In the genomic region with DNA sequence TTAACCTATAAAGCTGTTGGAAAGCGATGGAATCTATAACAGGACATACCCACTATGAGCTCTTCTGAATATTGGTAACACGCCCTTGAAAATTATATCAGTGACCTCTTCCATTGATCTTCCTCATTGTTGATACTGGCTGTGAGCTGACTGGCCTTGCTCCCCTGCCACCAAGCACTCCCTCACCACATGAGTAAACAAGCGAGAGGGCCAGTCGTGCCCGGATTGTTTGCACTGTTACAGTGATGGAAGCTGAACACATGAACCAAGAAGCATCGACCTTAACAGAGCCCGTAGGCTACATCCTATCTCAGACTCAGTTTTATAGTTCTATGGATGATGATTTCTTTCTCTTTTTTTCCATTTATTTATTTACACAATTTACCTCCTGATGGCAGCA, we compare ENCODE assay signal across 19 mouse cellular contexts.
"Had no signal": no experiment of that assay in that cellular context is flagged by ENCODE, and none has a peak within 500 bp of the region (broad histone marks: within the 10 kb centered on the region; RNA-seq: fewer than 3 reads in every experiment).

No protein-coding gene starts in this region.

- H3K4me3 ChIP-seq: embryonic facial prominence, embryonic 10.5 days; embryonic facial prominence, embryonic 12.5 days; embryonic facial prominence, embryonic 13.5 days; embryonic facial prominence, embryonic 15.5 days; erythroblast, embryonic 14.5 days; forebrain, embryonic 10.5 days; forebrain, embryonic 12.5 days; forebrain, embryonic 13.5 days; forebrain, embryonic 15.5 days; gastrocnemius, adult 2 months; heart, adult 2 months had no signal

- H3K36me3 ChIP-seq: embryonic facial prominence, embryonic 10.5 days; embryonic facial prominence, embryonic 12.5 days; embryonic facial prominence, embryonic 13.5 days; embryonic facial prominence, embryonic 15.5 days; forebrain, embryonic 10.5 days; forebrain, embryonic 12.5 days; forebrain, embryonic 15.5 days had no signal

- H3K9ac ChIP-seq: embryonic facial prominence, embryonic 12.5 days; embryonic facial prominence, embryonic 13.5 days; embryonic facial prominence, embryonic 15.5 days; forebrain, embryonic 12.5 days; forebrain, embryonic 13.5 days; forebrain, embryonic 15.5 days; forebrain, postnatal 0 days had no signal

- ATAC-seq: forebrain, embryonic 13.5 days; forebrain, embryonic 14.5 days had no signal

- H3K27me3 ChIP-seq: embryonic facial prominence, embryonic 12.5 days; embryonic facial prominence, embryonic 13.5 days; embryonic facial prominence, embryonic 15.5 days; forebrain, embryonic 12.5 days; forebrain, embryonic 13.5 days; forebrain, embryonic 15.5 days had no signal

- H3K27ac ChIP-seq: embryonic facial prominence, embryonic 10.5 days; embryonic facial prominence, embryonic 12.5 days; embryonic facial prominence, embryonic 13.5 days; embryonic facial prominence, embryonic 15.5 days; forebrain, embryonic 10.5 days; forebrain, embryonic 12.5 days; forebrain, embryonic 13.5 days; forebrain, embryonic 15.5 days; gastrocnemius, adult 2 months; heart, adult 2 months had no signal

- DNase-seq: cerebellum, adult 8-10 months; forebrain, postnatal 0 days; gastrocnemius, adult 2 months; gastrocnemius, postnatal 10 days; gastrocnemius, postnatal 14 days; gastrocnemius, postnatal 25 days; gastrocnemius, postnatal 36 days; heart, adult 11 months; heart, adult 2 months had no signal

- H3K4me2 ChIP-seq: embryonic facial prominence, embryonic 12.5 days; embryonic facial prominence, embryonic 13.5 days; embryonic facial prominence, embryonic 15.5 days; forebrain, embryonic 12.5 days; forebrain, embryonic 13.5 days; forebrain, embryonic 15.5 days had no signal

- H3K4me1 ChIP-seq: embryonic facial prominence, embryonic 10.5 days; embryonic facial prominence, embryonic 12.5 days; embryonic facial prominence, embryonic 13.5 days; embryonic facial prominence, embryonic 15.5 days; forebrain, embryonic 10.5 days; forebrain, embryonic 12.5 days; forebrain, embryonic 13.5 days; forebrain, embryonic 15.5 days had no signal

- H3K9me3 ChIP-seq: embryonic facial prominence, embryonic 10.5 days; embryonic facial prominence, embryonic 12.5 days; embryonic facial prominence, embryonic 13.5 days; embryonic facial prominence, embryonic 15.5 days; forebrain, embryonic 10.5 days; forebrain, embryonic 12.5 days; forebrain, embryonic 13.5 days; forebrain, embryonic 15.5 days had no signal
